Mouse (Mus musculus): ENCODE data around the gene D7Ertd443e. TPM values are rescaled to one million over a fixed set of nuclear protein-coding genes. Genes with fewer than 3 reads are reported as not detected.

D7Ertd443e gene
- polyA plus RNA-seq, 1 experiment from 2014 or later: not detected

DNA sequence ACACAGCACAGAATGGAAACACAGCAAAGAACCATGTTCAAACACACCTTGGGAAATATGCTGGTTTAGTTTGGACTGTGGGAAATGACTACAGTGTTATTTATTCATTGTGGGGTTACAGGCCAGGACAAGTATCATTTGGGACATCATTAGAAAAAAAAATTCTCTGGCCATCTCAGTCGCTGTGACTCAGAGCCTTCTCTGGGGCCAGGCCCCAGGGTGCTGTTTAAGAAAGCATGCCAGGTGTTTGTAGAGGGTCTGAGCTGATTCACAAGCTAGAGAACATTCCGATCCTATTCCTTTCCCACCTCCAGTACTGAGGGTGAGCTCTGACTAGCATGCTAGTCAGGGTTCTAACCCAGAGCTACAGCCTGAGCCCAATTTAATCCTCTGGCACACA lies 148.1 kb downstream of the D7Ertd443e start:
- ATAC-seq (ENCODE audit: low FRiP score, low read depth): no peak
- H3K36me3 ChIP-seq: no peaks in the 10 kb centered on the region
- 61% methylated on average over 2 of the region's 2 CpGs for WGBS
- no peak overlapping the region for H3K4me3 ChIP-seq
- no peak overlapping the region for H3K4me2 ChIP-seq (replicated peaks)
- no peak overlapping the region for H3K27ac ChIP-seq (replicated peaks)
- H3K9ac ChIP-seq (replicated peaks): no peak overlapping the region
- no peaks in the 10 kb centered on the region; the same call in 1 of the 2 replicates for H3K27me3 ChIP-seq
- H3K9me3 ChIP-seq: no peaks in the 10 kb centered on the region
- H3K4me1 ChIP-seq: no peaks in the 10 kb centered on the region

DNA sequence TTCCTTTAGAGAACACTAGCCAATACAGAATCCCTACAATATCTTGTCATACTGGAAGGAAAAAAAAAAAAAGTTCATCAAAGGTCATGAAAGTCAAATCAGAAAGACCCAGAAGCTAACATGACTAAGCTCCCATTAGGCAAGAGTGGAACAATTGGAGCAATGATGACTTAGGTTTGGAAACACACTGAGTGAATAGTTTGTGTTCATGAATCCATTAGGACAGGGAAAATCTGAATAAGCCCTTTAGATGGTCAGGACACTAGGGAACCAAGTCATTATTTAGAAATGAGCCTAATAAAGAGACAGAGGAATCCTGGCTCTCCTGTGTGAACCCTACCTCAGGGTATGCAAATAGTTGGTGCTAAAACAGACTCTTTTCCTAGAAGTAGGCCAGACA lies 148.7 kb downstream of the D7Ertd443e start:
- Histone ChIP-seq H3K27me3 (no peaks in the 10 kb centered on the region; the same call in 1 of the 2 replicates), H3K9ac (replicated peaks) (no peak overlapping the region)

DNA sequence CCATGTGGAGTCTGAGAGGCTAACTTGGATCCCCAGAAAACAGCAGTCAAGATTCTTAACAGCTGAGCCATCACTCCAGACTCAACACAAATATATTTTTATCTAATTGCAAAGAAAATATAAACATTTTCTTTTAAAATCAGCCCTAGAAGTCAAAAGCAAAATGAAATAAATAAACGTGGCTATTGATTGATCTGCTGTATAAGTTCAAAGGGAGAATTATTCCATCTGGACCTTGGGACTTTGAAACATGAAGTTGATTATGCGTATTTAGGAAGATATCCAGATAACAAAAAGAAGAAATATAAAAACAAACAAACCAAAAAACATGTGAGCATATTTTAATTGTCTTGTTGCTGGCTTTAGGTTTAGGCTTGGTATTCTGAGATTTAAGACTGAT lies 149.9 kb downstream of the D7Ertd443e start:
- Histone ChIP-seq H3K27ac (replicated peaks) (no peak overlapping the region), H3K4me3 (no peak overlapping the region), H3K36me3 (no peaks in the 10 kb centered on the region), H3K9ac (replicated peaks) (no peak overlapping the region), H3K27me3 (no peaks in the 10 kb centered on the region; the same call in 1 of the 2 replicates), H3K9me3 (no peaks in the 10 kb centered on the region), H3K4me2 (replicated peaks) (no peak overlapping the region), H3K4me1 (no peaks in the 10 kb centered on the region)
- 83% methylated on average over 2 of the region's 2 CpGs for WGBS
- ATAC-seq (ENCODE audit: low FRiP score, low read depth): no peak

More for the DNA sequence above, 148.7 kb downstream of the D7Ertd443e start:
- Histone ChIP-seq H3K4me1 (no peaks in the 10 kb centered on the region), H3K27ac (replicated peaks) (no peak overlapping the region), H3K36me3 (no peaks in the 10 kb centered on the region), H3K4me3 (no peak overlapping the region), H3K4me2 (replicated peaks) (no peak overlapping the region), H3K9me3 (no peaks in the 10 kb centered on the region)
- no peak for ATAC-seq (ENCODE audit: low FRiP score, low read depth)

DNA sequence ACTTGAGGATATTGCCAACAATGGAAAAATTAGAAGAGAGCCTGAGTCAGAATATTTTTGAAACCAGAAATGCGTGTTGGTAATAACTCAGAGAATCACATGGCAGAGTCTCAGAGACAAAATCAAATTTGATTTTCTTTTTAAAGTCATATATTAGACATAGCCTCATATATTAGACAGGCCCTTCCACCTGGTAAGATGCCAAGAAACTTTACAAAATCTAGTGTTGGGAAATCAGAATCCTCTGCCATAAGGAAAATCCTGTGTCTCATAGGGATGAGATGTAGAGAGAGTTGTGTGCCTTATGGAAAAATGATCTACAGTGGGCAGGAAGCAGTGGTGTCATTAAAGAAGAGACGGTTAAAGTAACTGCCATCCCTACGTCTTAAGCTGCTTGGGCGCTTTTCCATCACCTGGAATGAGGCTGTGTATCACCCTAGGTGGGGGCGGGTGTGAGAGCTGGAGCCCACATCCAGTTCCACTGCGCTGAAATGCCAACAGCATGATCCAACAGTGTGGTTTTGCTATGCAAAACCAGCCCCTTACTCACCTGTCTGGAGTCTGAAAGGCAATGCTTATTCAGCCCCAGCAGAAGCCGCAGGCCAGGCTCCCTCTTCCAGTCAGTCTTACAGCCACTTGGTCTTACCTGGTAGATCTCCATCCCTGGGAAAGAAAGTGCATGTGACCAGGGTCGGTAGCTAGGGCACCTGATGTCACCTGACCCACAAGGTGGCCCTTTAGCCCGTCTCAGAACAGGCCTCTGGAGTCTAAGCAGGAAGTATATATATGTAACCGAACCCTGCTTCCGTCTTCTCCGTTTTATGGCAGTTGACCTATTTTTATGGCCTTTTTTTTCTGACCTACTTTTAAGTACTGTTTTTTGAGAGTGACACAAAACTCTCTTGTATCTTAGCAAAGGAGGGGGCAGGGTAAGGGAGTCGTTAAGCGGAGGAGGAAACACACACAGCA lies 153.8 kb downstream of the D7Ertd443e start, which contains the start of gene Adam12:
TSS of gene Adam12 (minus strand) at position 769 of the 969 bp plus-strand sequence.
- ATAC-seq (ENCODE audit: low FRiP score, low read depth): no peak
- peaks cover 11% of the 10 kb centered on the region; the same call in 1 of the 2 replicates for H3K27me3 ChIP-seq
- H3K36me3 ChIP-seq: no peaks in the 10 kb centered on the region
- no peak within 1 kb of the TSS for H3K4me2 ChIP-seq (replicated peaks)
- H3K4me1 ChIP-seq: peaks cover 13% of the 10 kb centered on the region
- WGBS: 79% methylated on average over 14 of the region's 14 CpGs
- H3K27ac ChIP-seq (replicated peaks): no peak within 1 kb of the TSS
- no peak within 1 kb of the TSS for H3K9ac ChIP-seq (replicated peaks)
- H3K9me3 ChIP-seq: no peaks in the 10 kb centered on the region
- no peak within 1 kb of the TSS for H3K4me3 ChIP-seq

DNA sequence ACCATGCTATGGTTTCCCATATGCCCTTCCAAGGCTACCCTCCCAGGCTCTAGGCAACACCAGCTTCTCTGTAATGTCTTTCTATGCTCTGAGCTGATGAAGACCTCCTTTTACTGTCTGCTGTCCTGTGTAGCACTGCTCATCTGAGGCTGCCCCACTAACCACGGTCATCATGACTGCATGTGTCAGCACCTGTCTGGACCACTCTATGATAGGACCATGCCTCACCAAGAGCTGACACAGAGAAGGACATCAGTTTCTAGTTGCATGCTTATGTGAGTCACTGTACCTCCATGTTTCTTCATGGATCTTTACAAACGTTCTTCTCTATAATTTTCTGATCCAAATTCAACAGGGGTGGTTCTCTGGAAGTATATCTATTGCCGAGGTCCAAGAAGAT lies 154.8 kb downstream of the D7Ertd443e start:
- Histone ChIP-seq H3K4me1 (peaks cover 13% of the 10 kb centered on the region), H3K9ac (replicated peaks) (no peak overlapping the region), H3K36me3 (no peaks in the 10 kb centered on the region), H3K27ac (replicated peaks) (no peak overlapping the region), H3K9me3 (no peaks in the 10 kb centered on the region), H3K4me3 (no peak overlapping the region), H3K27me3 (peaks cover 20% of the 10 kb centered on the region), H3K4me2 (replicated peaks) (no peak overlapping the region)
- ATAC-seq (ENCODE audit: low FRiP score, low read depth): no peak
- WGBS: 82% methylated on average over 3 of the region's 3 CpGs

DNA sequence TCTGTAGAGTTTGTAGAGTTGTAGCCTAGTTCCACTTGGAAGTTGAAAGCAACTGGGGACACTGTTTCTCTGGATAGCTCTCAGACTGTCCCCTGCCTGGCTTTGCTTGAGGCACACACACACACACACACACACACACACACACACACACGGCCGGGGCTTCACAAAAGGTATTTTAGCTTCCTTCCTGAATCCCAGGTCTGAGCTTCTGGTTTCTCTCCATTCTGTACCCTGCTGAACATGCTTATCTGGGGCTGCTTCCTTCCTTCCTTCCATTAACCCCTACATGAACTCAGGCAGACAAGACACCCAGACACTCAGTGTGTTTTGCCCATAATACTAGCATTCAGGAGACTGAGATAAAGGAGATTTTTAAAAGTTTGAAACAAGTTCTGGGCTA lies 155.6 kb downstream of the D7Ertd443e start:
- 80% methylated on average over 2 of the region's 2 CpGs for WGBS
- no peak overlapping the region for H3K4me3 ChIP-seq

DNA sequence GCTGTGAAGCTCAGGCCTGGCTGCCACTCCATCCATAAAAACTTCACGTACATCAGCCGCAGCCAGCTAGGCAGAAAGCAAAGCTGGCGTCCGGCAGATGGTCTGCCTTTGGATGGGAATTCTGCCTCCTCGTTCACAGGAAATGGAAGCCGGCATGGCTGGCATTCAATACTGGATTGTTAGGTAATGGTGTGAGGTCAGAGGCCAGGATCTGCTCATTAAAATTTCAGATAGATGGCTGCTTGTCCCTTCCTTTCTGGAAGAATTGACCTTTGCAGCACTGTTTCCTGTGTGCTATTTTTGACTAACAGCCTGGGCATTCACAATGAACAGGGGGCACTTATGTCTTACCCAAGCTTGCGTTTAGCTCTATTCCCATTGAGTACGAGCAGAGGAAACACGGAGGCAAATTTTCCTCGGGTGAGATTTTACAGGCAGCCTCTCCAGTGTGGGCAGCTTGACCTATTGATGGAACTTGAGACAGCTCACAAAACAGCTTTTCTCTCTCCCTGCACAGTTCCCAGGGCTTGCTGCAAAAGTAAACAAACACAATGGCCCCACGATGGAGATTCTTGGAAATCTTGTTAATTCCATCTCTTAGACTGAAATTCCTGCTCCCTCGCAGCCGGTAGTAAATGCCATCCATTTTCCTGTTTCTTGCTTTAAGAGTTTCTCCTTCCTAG lies 157.5 kb downstream of the D7Ertd443e start:
- Histone ChIP-seq H3K4me3 (no peak overlapping the region), H3K4me2 (replicated peaks) (no peak overlapping the region), H3K27ac (replicated peaks) (no peak overlapping the region), H3K36me3 (no peaks in the 10 kb centered on the region), H3K9ac (replicated peaks) (no peak overlapping the region), H3K4me1 (peaks cover 25% of the 10 kb centered on the region), H3K27me3 (peaks cover 42% of the 10 kb centered on the region), H3K9me3 (no peaks in the 10 kb centered on the region)
- ATAC-seq (ENCODE audit: low FRiP score, low read depth): no peak
- WGBS: 36% methylated on average over 13 of the region's 13 CpGs

More for the DNA sequence above, 155.6 kb downstream of the D7Ertd443e start:
- Histone ChIP-seq H3K4me2 (replicated peaks) (no peak overlapping the region), H3K4me1 (peaks cover 18% of the 10 kb centered on the region), H3K27ac (replicated peaks) (no peak overlapping the region), H3K9ac (replicated peaks) (no peak overlapping the region), H3K27me3 (peaks cover 28% of the 10 kb centered on the region), H3K36me3 (no peaks in the 10 kb centered on the region), H3K9me3 (no peaks in the 10 kb centered on the region)
- no peak for ATAC-seq (ENCODE audit: low FRiP score, low read depth)

DNA sequence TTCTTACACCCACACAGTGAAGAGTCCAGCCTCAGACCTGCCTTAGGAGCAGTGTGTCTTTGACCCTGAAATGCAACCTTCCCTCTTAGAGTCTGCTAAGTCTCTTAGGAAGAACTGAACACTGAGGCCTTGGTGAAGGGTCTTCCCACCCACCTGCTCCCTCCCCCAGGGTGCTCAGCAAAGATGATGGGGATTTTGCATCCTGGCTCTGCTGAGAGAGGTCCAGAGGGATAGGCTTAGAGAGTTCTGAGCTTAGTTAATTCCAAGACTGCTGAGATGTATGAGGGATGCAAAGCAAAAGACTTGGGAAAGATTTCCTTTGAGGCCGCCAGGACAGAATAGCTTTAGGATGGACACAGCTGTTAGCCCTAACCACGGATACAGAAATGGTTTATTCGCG lies 158.4 kb downstream of the D7Ertd443e start:
- Histone ChIP-seq H3K36me3 (no peaks in the 10 kb centered on the region), H3K4me2 (replicated peaks) (no peak overlapping the region), H3K4me3 (no peak overlapping the region), H3K9me3 (no peaks in the 10 kb centered on the region), H3K9ac (replicated peaks) (no peak overlapping the region), H3K4me1 (peaks cover 25% of the 10 kb centered on the region), H3K27ac (replicated peaks) (no peak overlapping the region), H3K27me3 (peaks cover 42% of the 10 kb centered on the region)
- ATAC-seq (ENCODE audit: low FRiP score, low read depth): no peak
- 83% methylated on average over 4 of the region's 4 CpGs for WGBS

DNA sequence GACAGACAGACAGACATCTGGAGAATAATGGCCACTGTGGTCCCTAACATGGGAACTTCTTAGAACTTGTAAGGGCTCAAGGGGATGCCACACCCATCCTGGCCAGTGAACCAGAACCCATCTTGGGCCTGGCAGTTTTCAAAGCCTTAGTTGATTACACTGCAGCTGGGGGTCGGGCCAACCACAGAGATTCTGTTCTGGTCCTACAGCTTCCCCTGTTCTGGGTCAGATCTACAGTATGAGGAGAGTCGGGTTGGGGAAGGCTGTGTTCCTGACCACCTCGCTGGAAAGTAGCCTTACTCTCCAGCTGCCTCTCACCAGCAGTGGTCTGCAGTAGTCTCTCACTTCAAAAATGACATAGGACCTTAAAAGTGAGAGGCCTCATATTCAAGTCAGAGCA lies 159.2 kb downstream of the D7Ertd443e start:
- H3K4me1 ChIP-seq: peaks cover 25% of the 10 kb centered on the region
- WGBS: 73% methylated on average over 3 of the region's 3 CpGs
- H3K9me3 ChIP-seq: no peaks in the 10 kb centered on the region
- ATAC-seq (ENCODE audit: low FRiP score, low read depth): no peak
- H3K27ac ChIP-seq (replicated peaks): no peak overlapping the region
- H3K4me3 ChIP-seq: no peak overlapping the region
- H3K9ac ChIP-seq (replicated peaks): no peak overlapping the region
- no peaks in the 10 kb centered on the region for H3K36me3 ChIP-seq
- peaks cover 42% of the 10 kb centered on the region for H3K27me3 ChIP-seq
- no peak overlapping the region for H3K4me2 ChIP-seq (replicated peaks)

DNA sequence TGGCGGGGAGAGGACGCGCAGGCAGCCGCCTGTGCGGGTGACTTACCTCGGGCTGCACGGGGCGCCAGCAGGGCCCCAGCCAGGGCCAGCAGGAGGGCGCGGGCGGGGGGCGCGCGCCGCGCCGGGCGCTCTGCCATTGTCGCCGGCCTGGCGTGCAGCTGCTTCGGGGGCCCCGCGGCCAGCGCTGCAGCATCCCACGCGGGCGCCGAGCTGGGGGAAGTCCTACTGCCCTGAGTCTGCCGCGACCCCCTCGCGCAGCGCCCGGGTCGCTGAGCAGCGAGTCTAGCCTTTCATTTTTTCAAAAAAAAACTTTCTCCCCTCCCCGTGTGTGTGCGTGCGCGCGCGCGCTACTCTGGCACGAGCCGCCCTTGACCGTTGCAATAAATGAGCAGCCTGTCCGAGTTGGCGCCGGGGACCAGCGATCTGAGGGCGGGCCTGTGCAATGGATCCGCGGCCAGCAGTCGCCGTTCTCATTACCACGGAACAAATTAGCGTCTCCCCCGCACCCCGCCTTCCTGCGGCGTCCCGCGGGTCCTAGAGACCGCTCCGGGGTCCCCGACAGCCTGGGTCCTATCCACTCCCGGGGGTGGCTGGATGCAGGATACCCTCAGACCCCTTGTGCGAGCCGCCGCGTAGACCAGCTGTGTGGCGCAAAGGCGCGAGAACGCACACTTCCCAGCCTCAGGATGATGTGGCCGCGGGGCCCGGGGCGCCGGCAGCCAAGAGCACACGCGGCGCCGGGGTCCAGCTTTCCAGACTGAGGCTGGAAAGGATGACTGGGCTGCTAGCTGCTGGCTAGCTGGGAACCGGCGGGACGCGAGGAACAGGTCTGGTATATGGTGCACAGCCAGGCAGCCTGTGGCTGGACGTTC lies 160.5 kb downstream of the D7Ertd443e start:
- Histone ChIP-seq H3K4me2 (replicated peaks) (peak overlapping the region; percentile 97), H3K4me1 (peaks cover 25% of the 10 kb centered on the region), H3K27me3 (peaks cover 40% of the 10 kb centered on the region), H3K36me3 (no peaks in the 10 kb centered on the region), H3K27ac (replicated peaks) (peak overlapping the region; percentile 40; the same call in 1 of the 2 replicates), H3K9me3 (no peaks in the 10 kb centered on the region), H3K9ac (replicated peaks) (peak overlapping the region; percentile 56), H3K4me3 (peak overlapping the region; percentile 63)
- peak; percentile 78 for ATAC-seq (ENCODE audit: low FRiP score, low read depth)
- under 1% methylated on average over 90 of the region's 90 CpGs for WGBS

DNA sequence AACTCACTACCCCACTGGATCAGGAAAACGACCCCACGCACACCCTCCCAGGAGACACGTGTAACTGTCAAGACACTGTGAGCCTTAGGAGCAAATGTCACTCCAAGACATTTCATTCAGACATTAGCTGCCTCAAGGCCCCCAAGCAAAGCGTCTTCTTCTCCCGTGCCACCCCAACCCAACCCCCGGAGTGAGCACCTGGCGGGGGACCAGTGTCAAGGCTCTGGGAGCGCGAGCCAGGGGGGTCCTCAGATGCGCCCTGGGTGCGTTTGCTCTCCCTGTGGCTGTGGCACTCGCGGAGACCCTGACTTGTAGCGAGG lies 161.1 kb downstream of the D7Ertd443e start:
- Histone ChIP-seq H3K4me2 (replicated peaks) (peak overlapping the region; percentile 97), H3K9ac (replicated peaks) (peak overlapping the region; percentile 56), H3K4me1 (peaks cover 25% of the 10 kb centered on the region), H3K27me3 (peaks cover 35% of the 10 kb centered on the region), H3K9me3 (no peaks in the 10 kb centered on the region), H3K27ac (replicated peaks) (no peak overlapping the region), H3K36me3 (no peaks in the 10 kb centered on the region), H3K4me3 (peak overlapping the region; percentile 63)
- no peak; the same call in 1 of the 2 replicates for ATAC-seq (ENCODE audit: low FRiP score, low read depth)
- 0% methylated on average over 14 of the region's 14 CpGs for WGBS

Measured in midbrain, embryonic 12.5 days (tissue).